Mouse (Mus musculus): ENCODE measurements around the gene Gdpd5.

DNA sequence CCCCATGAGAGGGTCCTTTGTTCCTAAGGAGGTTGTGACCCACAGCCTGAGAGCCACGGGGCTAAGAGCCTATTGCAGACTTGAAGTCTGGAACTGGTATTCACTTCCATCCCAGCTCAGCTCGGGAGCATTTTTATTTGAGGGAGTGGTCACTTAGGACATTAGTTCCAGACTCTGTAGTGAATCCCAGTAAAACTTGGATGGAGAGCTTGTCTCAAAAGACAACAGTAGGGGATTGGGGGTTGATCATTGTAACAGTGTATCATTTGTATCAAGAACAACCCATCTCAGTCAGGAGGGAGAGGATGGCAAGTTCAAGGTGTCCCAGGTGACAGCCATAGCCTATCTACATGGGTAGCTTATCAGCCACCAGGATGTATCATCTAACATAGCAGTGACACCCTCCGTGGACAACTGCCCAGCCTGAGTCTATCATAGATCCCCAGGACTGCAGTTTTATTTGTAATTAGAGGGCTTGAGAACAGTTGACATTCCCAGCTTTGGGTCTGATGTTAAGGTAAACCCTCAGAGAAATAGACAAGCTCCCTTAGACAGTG is 95.4 kb downstream of the Gdpd5 start:
- TF ChIP-seq CTCF (IDR thresholded peaks at IDR 0.05; ENCODE audit: borderline replicate concordance, control insufficient read depth, extremely low read depth, insufficient read depth, low read length, poor library complexity) (no peak), POLR2A (IDR thresholded peaks at IDR 0.05; ENCODE audit: control insufficient read depth, extremely low read depth, insufficient read depth, low read length, poor library complexity) (no peak)
